Mouse (Mus musculus) liver, embryonic 13.5 days (tissue): ENCODE results near the gene Akt2. TPM values are rescaled to one million over a fixed set of nuclear protein-coding genes. Genes with fewer than 3 reads are reported as not detected.

Experiments
- ATAC-seq: fragments of 200-750 bp; cut with Nextera tagmentation; 2 replicates; pipeline ENCODE4 v1.8.0; 2017; ENCODE audit warnings: low read depth, mild to moderate bottlenecking, moderate number of reproducible peaks, moderate library complexity
- DNase-seq: peaks from one replicate; pipeline ENCODE4 v3.0.0; 2022
- H3K27ac ChIP-seq: fragments of 300-500 bp; sonication (generic); 2 replicates; pipeline ENCODE4 v1.5.1; 2015; ENCODE audit warnings: moderate library complexity, mild to moderate bottlenecking, inconsistent platforms
- H3K27me3 ChIP-seq: fragments of 300-500 bp; sonication (generic); 2 replicates; pipeline ENCODE4 v1.6.1; 2015; ENCODE audit warnings: mild to moderate bottlenecking, inconsistent platforms
- H3K36me3 ChIP-seq: fragments of 300-500 bp; sonication (generic); 2 replicates; pipeline ENCODE4 v1.6.1; 2015; ENCODE audit warnings: mild to moderate bottlenecking, inconsistent platforms
- H3K4me1 ChIP-seq: fragments of 300-500 bp; sonication (generic); replicated peaks from 2 replicates; pipeline ENCODE4 v1.6.1; 2015; ENCODE audit warnings: inconsistent platforms
- H3K4me2 ChIP-seq: fragments of 300-500 bp; sonication (generic); 2 replicates; pipeline ENCODE4 v1.6.1; 2015; ENCODE audit warnings: inconsistent platforms, mild to moderate bottlenecking, moderate library complexity
- H3K4me3 ChIP-seq: fragments of 300-500 bp; sonication (generic); replicated peaks from 2 replicates; pipeline ENCODE4 v1.5.1; 2015; ENCODE audit warnings: mild to moderate bottlenecking, inconsistent platforms
- H3K9ac ChIP-seq: fragments of 300-500 bp; sonication (generic); 2 replicates; pipeline ENCODE4 v1.6.1; 2015; ENCODE audit warnings: mild to moderate bottlenecking, inconsistent platforms
- H3K9me3 ChIP-seq: fragments of 300-500 bp; sonication (generic); replicated peaks from 2 replicates; pipeline ENCODE4 v1.6.1; 2016; ENCODE audit warnings: inconsistent platforms
- WGBS: fragments of 180-500 bp; shearing (Covaris S2); methylation state at CpG from one replicate; pipeline ENCODE4 v1.1.7; 2015; ENCODE audit not compliant: insufficient replicate concordance; 5-methylcytosine and 5-hydroxymethylcytosine counted together
- polyA plus RNA-seq: library from polyadenylated mRNA; unstranded; fragments of >200 nt; fragmentation: Nextera tagmentation; extraction: Ambion mirVana; gene quantifications from 2 replicates; pipeline ENCODE4 v1.2.1, GENCODE M21; 2015

The Akt2 gene
- polyA plus RNA-seq, 1 experiment from 2014 or later, result 29.6 TPM

- 73% methylated on average over 11 of the region's 11 CpGs for WGBS
Observed at GRCm38 (mm10) chr7:27649723-27650122, 58.4 kb downstream of the Akt2 start.

GRCm38 (mm10) chr7:27650949-27651348, 59.6 kb downstream of the Akt2 start:
- WGBS, result 1% methylated on average over 10 of the region's 10 CpGs
- ATAC-seq, result 0 out of 2 replicates have a peak, but pooled peaks have one; percentile 30

More at GRCm38 (mm10) chr7:27649723-27650122, 58.4 kb downstream of the Akt2 start:
- Histone ChIP-seq H3K36me3 (no peaks in the 10 kb centered on the region), H3K9me3 (no peaks in the 10 kb centered on the region), H3K4me3 (no peak overlapping the region), H3K4me2 (no peak overlapping the region), H3K4me1 (peaks cover 5% of the 10 kb centered on the region), H3K27ac (no peak overlapping the region), H3K27me3 (peaks cover 36% of the 10 kb centered on the region), H3K9ac (no peak overlapping the region)
- no peak for DNase-seq
- no peak for ATAC-seq

DNA sequence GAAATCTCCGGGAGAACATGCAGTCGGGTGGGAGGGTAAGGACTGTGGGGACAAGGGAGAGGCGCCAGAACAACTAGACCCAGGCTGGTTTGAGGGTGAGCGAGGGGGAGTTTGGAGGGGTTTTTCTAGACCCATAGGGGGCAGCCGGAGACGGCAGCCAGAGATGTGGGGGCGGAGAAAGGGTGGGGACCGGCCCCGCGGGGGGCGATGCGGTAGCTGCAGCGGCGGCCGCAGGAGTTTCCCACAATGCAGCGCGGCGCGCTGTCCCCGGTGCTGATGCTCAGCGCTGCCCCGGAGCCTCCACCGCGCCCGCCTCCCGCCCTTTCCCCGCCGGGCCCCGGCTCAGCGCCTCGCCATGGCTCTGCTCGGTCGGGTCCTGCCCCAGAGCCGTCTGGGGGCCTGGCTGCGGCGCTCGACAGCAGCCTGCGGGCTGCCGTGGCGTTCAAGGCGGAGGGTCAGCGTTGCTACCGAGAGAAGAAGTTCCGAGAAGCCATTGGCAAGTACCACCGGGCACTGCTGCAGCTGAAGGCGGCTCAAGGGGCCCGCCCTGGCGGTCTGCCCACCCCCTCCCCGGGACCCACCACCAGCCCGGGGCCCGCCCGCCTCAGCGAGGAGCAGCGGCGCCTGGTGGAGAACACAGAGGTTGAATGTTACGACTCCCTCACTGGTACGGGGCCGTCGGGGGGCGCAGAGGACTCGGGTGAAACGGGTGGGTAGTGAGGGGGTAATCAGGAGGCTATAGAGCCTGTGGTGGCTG, 62.5 kb downstream of the Akt2 start, which contains the start of gene Ttc9b:
Gene Ttc9b, plus strand, starts transcription at position 235 of the 757 bp plus-strand sequence.
- WGBS, result 5% methylated on average over 56 of the region's 62 CpGs
- Histone ChIP-seq H3K4me3 (no peak within 1 kb of the TSS; the same call in 1 of the 2 replicates), H3K27me3 (peaks cover 77% of the 10 kb centered on the region), H3K4me1 (peaks cover 18% of the 10 kb centered on the region), H3K9me3 (no peaks in the 10 kb centered on the region), H3K27ac (no peak within 1 kb of the TSS), H3K36me3 (no peaks in the 10 kb centered on the region), H3K9ac (no peak within 1 kb of the TSS), H3K4me2 (0 out of 2 replicates have a peak within 1 kb of the TSS, but pooled peaks have one; percentile 17)
- ATAC-seq (0 out of 2 replicates have a peak, but pooled peaks have one; percentile 32), DNase-seq (no peak)

More at GRCm38 (mm10) chr7:27650949-27651348, 59.6 kb downstream of the Akt2 start:
- peaks cover 5% of the 10 kb centered on the region for H3K4me1 ChIP-seq
- peaks cover 48% of the 10 kb centered on the region for H3K27me3 ChIP-seq
- peak; percentile 60 for DNase-seq
- no peak overlapping the region for H3K27ac ChIP-seq
- H3K9ac ChIP-seq, result no peak overlapping the region
- no peaks in the 10 kb centered on the region for H3K36me3 ChIP-seq
- H3K4me3 ChIP-seq, result peak overlapping the region; percentile 36
- H3K4me2 ChIP-seq, result peak overlapping the region; percentile 45
- no peaks in the 10 kb centered on the region for H3K9me3 ChIP-seq

- H3K27me3 ChIP-seq, result peaks cover 86% of the 10 kb centered on the region
- H3K4me1 ChIP-seq, result peaks cover 27% of the 10 kb centered on the region
- DNase-seq, result peak; percentile 35
- H3K4me3 ChIP-seq, result no peak overlapping the region
- no peak overlapping the region for H3K4me2 ChIP-seq
- no peak for ATAC-seq
- H3K9me3 ChIP-seq, result no peaks in the 10 kb centered on the region
- no peaks in the 10 kb centered on the region for H3K36me3 ChIP-seq
- no peak overlapping the region for H3K9ac ChIP-seq
- WGBS, result 50% methylated on average over 20 of the region's 20 CpGs
- H3K27ac ChIP-seq, result no peak overlapping the region
Observed at GRCm38 (mm10) chr7:27654607-27655276, 63.4 kb downstream of the Akt2 start.

DNA sequence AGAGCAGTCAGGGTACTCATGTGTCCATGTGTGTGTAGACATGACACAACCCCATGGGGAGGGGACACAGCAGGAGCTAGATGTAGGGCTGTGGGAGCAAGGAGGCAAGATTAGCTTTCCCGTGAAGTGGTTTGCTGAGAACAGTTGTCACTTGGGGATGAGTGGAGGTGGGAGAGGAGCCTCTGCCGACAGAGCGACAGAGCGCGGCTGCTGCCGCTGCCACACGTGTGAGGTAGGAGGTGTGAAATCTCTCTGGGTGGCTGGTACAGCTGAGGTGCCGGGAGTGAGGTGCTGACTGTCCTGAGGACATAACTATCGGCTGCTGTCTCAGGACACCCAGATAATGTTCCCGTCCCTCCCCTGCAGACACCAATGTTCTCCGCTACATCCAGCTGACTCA, 64.2 kb downstream of the Akt2 start:
- no peak overlapping the region for H3K4me3 ChIP-seq
- DNase-seq (no peak), ATAC-seq (no peak)
- H3K9me3 ChIP-seq, result no peaks in the 10 kb centered on the region
- 36% methylated on average over 11 of the region's 11 CpGs for WGBS
- no peak overlapping the region for H3K27ac ChIP-seq
- H3K4me2 ChIP-seq, result no peak overlapping the region
- no peaks in the 10 kb centered on the region for H3K36me3 ChIP-seq
- H3K4me1 ChIP-seq, result peaks cover 27% of the 10 kb centered on the region
- peaks cover 86% of the 10 kb centered on the region for H3K27me3 ChIP-seq
- no peak overlapping the region for H3K9ac ChIP-seq

DNA sequence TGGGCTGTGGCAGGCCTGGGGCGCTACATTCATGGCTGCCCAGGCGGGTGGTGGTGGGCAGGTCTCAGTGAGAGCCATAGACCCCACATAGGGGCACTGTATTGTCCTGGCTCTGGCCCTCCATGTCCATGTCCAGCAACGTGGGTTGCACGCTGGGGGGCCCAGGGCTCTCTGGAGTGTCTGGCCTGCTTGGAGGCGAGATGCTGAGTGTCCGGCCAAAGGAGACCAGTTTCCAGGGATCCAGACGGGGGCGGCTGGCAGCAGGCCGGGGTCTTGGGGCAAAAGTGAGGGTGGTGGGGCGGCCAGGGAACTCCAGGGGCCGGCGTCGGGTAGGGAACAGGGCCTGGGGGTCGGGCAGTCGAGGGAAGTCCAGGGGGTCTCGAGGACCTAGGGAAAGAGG, 65.2 kb downstream of the Akt2 start:
- WGBS, result 79% methylated on average over 16 of the region's 16 CpGs
- Histone ChIP-seq H3K9ac (no peak overlapping the region), H3K27me3 (peaks cover 81% of the 10 kb centered on the region), H3K4me2 (no peak overlapping the region), H3K36me3 (no peaks in the 10 kb centered on the region), H3K4me1 (peaks cover 27% of the 10 kb centered on the region), H3K4me3 (no peak overlapping the region), H3K27ac (no peak overlapping the region), H3K9me3 (no peaks in the 10 kb centered on the region)
- no peak for DNase-seq
- ATAC-seq, result no peak

- no peak overlapping the region for H3K9ac ChIP-seq
- DNase-seq (no peak), ATAC-seq (no peak)
- H3K4me2 ChIP-seq, result peak overlapping the region; percentile 37
- H3K4me3 ChIP-seq, result no peak overlapping the region
- peaks cover 27% of the 10 kb centered on the region for H3K4me1 ChIP-seq
- H3K9me3 ChIP-seq, result no peaks in the 10 kb centered on the region
- H3K36me3 ChIP-seq, result no peaks in the 10 kb centered on the region
- peaks cover 72% of the 10 kb centered on the region for H3K27me3 ChIP-seq
- 18% methylated on average over 53 of the region's 53 CpGs for WGBS
- no peak overlapping the region for H3K27ac ChIP-seq
Observed at GRCm38 (mm10) chr7:27657824-27658395, 66.6 kb downstream of the Akt2 start.

DNA sequence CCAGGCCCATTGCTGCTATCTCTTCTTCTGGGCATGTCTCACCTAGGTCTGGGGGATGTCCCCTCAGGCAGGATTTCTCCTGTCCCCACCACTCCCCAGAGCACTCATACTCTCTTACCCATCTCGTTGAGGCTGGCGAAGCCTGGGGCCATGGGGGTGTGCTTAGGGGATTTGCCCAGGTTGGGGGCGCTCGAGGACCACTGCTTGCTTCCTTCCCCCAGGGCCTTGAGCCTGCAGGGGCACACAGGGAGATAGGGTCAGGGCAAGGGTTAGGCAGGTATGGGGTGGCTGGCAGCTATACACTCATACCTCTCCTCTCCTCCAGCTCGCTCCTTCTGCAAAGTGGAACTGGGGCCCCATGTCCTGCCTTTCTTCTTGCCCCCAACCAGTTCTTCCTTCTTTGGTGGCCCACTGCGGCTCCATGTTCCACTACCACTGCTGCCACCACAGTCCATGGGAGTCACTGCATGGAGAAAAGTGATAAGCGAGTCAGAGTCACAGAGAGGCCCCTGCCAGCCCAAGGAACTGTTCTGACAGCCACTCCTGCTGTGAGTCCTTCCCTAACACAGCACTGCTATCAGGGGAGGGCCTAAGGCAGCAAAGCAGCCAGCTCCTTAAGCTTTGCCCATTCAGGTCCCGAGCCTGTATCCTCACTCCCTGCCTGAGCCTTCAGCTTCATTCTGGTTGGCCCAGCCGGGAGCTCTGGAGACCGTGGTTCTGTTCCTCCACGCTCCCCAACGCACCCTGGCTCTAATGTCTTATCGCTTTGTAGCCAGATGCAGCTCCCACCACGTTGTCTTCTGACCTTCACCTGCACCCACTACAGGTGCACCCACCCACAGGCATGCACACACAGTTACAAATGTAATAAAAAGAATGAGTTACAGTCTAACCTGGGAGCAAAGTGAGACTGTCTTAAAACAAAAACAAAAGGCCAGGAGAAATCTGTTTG, 67.6 kb downstream of the Akt2 start:
- no peak overlapping the region for H3K4me3 ChIP-seq
- DNase-seq (peak; percentile 40), ATAC-seq (peak; percentile 92)
- H3K27ac ChIP-seq, result peak overlapping the region; percentile 29; the same call in 1 of the 2 replicates
- H3K4me1 ChIP-seq, result peaks cover 24% of the 10 kb centered on the region
- WGBS, result 20% methylated on average over 14 of the region's 14 CpGs
- H3K9ac ChIP-seq, result 0 out of 2 replicates have a peak overlapping the region, but pooled peaks have one; percentile 6
- H3K27me3 ChIP-seq, result peaks cover 66% of the 10 kb centered on the region
- H3K36me3 ChIP-seq, result no peaks in the 10 kb centered on the region
- peak overlapping the region; percentile 37 for H3K4me2 ChIP-seq
- H3K9me3 ChIP-seq, result no peaks in the 10 kb centered on the region

GRCm38 (mm10) chr7:27662038-27662437, 70.7 kb downstream of the Akt2 start:
- Histone ChIP-seq H3K9me3 (no peaks in the 10 kb centered on the region), H3K4me2 (no peak overlapping the region), H3K9ac (no peak overlapping the region), H3K36me3 (no peaks in the 10 kb centered on the region), H3K27ac (no peak overlapping the region), H3K4me3 (no peak overlapping the region), H3K27me3 (peaks cover 41% of the 10 kb centered on the region), H3K4me1 (peaks cover 22% of the 10 kb centered on the region)
- DNase-seq (no peak), ATAC-seq (no peak)
- WGBS, result 66% methylated on average over 4 of the region's 4 CpGs

DNA sequence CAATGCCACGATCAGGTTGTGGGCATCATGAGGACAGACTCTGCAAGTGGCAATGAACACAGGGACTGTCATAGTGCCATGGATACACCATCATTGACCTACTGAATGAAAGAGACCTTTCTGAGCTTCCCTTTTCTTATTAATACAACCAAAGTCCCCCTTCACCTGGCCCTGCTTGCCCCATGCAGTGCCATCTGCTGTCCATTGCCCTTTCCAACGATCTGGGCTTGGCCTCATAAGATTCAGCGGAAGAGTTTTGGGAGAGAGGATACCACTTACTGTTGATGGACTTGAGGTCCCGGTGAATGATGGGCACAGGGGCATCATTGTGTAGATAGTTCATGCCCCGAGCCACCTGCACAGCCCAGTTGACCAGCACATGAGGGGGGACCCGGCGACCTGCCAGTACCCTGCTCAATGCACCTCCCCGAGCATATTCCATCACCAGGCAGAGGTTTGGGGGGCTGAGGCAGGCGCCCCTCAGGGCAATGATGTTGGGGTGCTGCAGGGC, 81.8 kb downstream of the Akt2 start:
- peak overlapping the region; percentile 83 for H3K9ac ChIP-seq
- peak overlapping the region; percentile 81 for H3K4me3 ChIP-seq
- DNase-seq (no peak), ATAC-seq (no peak)
- peak overlapping the region; percentile 99 for H3K4me2 ChIP-seq
- peaks cover 38% of the 10 kb centered on the region for H3K4me1 ChIP-seq
- H3K36me3 ChIP-seq, result no peaks in the 10 kb centered on the region
- no peaks in the 10 kb centered on the region for H3K9me3 ChIP-seq
- H3K27ac ChIP-seq, result no peak overlapping the region
- peaks cover 13% of the 10 kb centered on the region for H3K27me3 ChIP-seq
- 44% methylated on average over 9 of the region's 9 CpGs for WGBS
